Mouse (Mus musculus) embryonic fibroblast, embryonic 13.5 days (primary cell): ENCODE measurements around the gene Osm. TPM values are rescaled to one million over a fixed set of nuclear protein-coding genes. Genes with fewer than 3 reads are reported as not detected.
A peak's percentile ranks its signal among the peaks of the same experiment; 100 is the strongest.

Experiments
- H3K27ac ChIP-seq: 2 replicates; pipeline ENCODE4 v1.5.1; 2012; ENCODE audit warnings: low read length, control low read depth, inconsistent platforms; ENCODE audit not compliant: insufficient read depth
- H3K4me1 ChIP-seq: 2 replicates; pipeline ENCODE4 v1.6.1; 2011; ENCODE audit warnings: low read length; ENCODE audit not compliant: control insufficient read depth, insufficient read depth
- H3K4me3 ChIP-seq: 2 replicates; pipeline ENCODE4 v1.5.1; 2011; ENCODE audit warnings: mild to moderate bottlenecking, control low read depth, low read length; ENCODE audit not compliant: insufficient read depth
- CTCF ChIP-seq: IDR thresholded peaks from 2 replicates; pipeline ENCODE4 v1.5.1; 2011; ENCODE audit warnings: mild to moderate bottlenecking, control low read depth, low read length, moderate library complexity, borderline replicate concordance; ENCODE audit not compliant: insufficient read depth
- POLR2A ChIP-seq: IDR thresholded peaks from 2 replicates; pipeline ENCODE4 v1.6.1; 2011; ENCODE audit warnings: low read depth, mild to moderate bottlenecking, control low read depth, low read length, moderate library complexity
- polyA plus RNA-seq: library from polyadenylated mRNA; stranded (reverse); fragments of >200 nt; gene quantifications from 2 replicates; pipeline ENCODE4 v1.2.4, GENCODE M21; 2011; ENCODE audit warnings: low read depth; ENCODE audit not compliant: missing spikeins, insufficient read length

Osm gene
- polyA plus RNA-seq, 1 experiment: not detected

- Histone ChIP-seq H3K4me3 (no peak overlapping the region), H3K4me1 (peaks cover 4% of the 10 kb centered on the region; the same call in 1 of the 2 replicates), H3K27ac (no peak overlapping the region)
- TF ChIP-seq POLR2A: no peak
- TF ChIP-seq CTCF: no peak
Measured at GRCm38 (mm10) chr11:4201981-4202700, 34.1 kb upstream of the Osm start.

DNA sequence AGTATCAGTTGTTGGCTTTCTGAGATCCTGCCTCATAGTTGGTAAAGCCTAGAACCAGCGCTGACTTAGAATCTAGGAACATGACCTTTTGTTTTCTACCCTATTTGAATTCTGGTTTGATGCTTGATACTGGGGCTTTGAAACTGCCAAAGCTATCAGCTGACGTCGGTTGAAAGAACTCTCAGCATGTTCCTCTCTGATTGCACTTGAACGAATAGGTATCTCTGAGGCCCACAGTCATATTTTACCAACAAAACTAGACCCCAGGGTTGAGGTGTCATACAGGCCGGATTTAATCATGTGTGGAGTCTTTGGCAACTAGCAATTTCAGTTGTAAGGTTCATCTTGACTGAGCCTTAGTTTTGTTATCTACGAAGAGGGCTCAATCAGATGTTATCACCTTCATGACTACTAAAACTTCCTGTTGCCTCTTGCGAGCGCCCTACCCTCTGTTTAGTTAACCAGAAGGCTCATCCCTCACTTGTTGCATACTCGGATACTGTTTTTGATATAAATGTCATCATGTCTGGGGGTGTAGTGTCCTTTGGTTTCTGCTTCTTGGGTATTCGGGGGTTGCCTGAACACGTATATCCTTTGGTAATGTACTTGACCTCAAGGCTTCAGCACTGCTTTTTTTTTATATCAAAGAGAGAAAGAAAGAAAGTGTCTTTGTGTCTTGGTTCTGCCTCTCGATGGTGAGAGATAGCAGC lies 33.1 kb upstream of the Osm start:
- H3K27ac ChIP-seq: no peak overlapping the region
- no peak for TF ChIP-seq POLR2A
- no peak for TF ChIP-seq CTCF
- peaks cover 4% of the 10 kb centered on the region; the same call in 1 of the 2 replicates for H3K4me1 ChIP-seq
- no peak overlapping the region for H3K4me3 ChIP-seq

DNA sequence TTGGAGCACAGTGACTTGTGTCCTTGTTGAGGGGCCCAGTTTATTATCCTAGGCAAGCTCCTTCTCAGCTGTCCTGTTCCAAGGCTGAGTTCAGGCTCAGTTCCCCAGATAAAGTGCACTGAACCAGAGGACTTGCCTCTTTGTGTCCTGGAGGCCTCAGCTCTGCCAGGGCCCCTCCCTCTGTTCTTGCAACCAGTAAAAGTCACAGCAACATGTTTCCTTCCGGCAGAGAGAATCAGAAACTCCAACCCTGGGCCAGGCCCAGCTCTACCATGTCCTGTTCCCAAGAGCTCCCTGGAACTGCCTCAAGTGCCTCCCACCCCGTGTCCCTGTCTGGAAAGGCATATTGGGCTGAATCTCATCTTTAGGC lies 32.5 kb upstream of the Osm start:
- H3K4me1 ChIP-seq: peaks cover 4% of the 10 kb centered on the region; the same call in 1 of the 2 replicates
- no peak overlapping the region for H3K27ac ChIP-seq
- no peak for TF ChIP-seq POLR2A
- TF ChIP-seq CTCF: no peak
- H3K4me3 ChIP-seq: no peak overlapping the region

GRCm38 (mm10) chr11:4205097-4205655 lies 31.0 kb upstream of the Osm start:
- peaks cover 4% of the 10 kb centered on the region; the same call in 1 of the 2 replicates for H3K4me1 ChIP-seq
- TF ChIP-seq POLR2A (no peak), CTCF (no peak)
- H3K27ac ChIP-seq: no peak overlapping the region
- H3K4me3 ChIP-seq: no peak overlapping the region

DNA sequence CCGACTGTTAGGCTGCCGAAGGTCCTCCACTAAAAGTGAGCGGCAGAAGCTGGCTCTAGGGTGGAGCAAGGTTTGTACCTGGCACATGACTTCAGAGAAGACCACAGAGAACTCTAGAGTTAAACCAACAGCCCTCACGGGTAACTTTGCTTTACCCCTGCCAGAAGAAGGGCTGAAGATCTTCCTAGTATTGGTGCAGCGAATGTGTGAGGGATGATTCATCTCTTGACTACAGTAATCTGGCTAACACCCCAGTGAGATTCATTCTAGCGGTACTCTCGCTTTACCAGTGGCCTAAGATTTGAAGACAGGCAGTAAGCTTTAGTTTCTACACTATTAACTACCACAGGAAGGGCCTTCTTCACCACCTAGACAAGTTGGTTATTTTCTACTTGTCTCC lies 30.3 kb upstream of the Osm start:
- TF ChIP-seq CTCF (no peak), POLR2A (no peak)
- Histone ChIP-seq H3K4me3 (no peak overlapping the region), H3K4me1 (peaks cover 4% of the 10 kb centered on the region; the same call in 1 of the 2 replicates), H3K27ac (peak overlapping the region; percentile 13)

GRCm38 (mm10) chr11:4206563-4206962 lies 29.7 kb upstream of the Osm start:
- Histone ChIP-seq H3K4me3 (no peak overlapping the region), H3K27ac (no peak overlapping the region), H3K4me1 (peaks cover 4% of the 10 kb centered on the region; the same call in 1 of the 2 replicates)
- no peak for TF ChIP-seq POLR2A
- no peak for TF ChIP-seq CTCF

GRCm38 (mm10) chr11:4207655-4208054 lies 28.6 kb upstream of the Osm start:
- TF ChIP-seq POLR2A: no peak
- TF ChIP-seq CTCF: no peak
- H3K27ac ChIP-seq: no peak overlapping the region
- H3K4me3 ChIP-seq: no peak overlapping the region
- peaks cover 4% of the 10 kb centered on the region; the same call in 1 of the 2 replicates for H3K4me1 ChIP-seq

GRCm38 (mm10) chr11:4209556-4209955 lies 26.7 kb upstream of the Osm start:
- H3K4me3 ChIP-seq: no peak overlapping the region
- no peak for TF ChIP-seq POLR2A
- no peak for TF ChIP-seq CTCF

GRCm38 (mm10) chr11:4210786-4211185 lies 25.4 kb upstream of the Osm start:
- Histone ChIP-seq H3K27ac (no peak overlapping the region), H3K4me3 (no peak overlapping the region), H3K4me1 (peaks cover 4% of the 10 kb centered on the region; the same call in 1 of the 2 replicates)
- TF ChIP-seq CTCF (no peak), POLR2A (no peak)

More at GRCm38 (mm10) chr11:4209556-4209955, 26.7 kb upstream of the Osm start:
- Histone ChIP-seq H3K27ac (no peak overlapping the region), H3K4me1 (peaks cover 4% of the 10 kb centered on the region; the same call in 1 of the 2 replicates)
